ENCODE assay signal across 20 mouse cellular contexts in genomic region chr1:23840924-23841323, GRCm38 (mm10).
"Had no signal": no experiment of that assay in that cellular context is flagged by ENCODE, and none has a peak within 500 bp of the region (broad histone marks: within the 10 kb centered on the region; RNA-seq: fewer than 3 reads in every experiment).

No protein-coding gene starts in this region.

- H3K27ac ChIP-seq: midbrain, embryonic 10.5 days; midbrain, embryonic 12.5 days; neural tube, embryonic 13.5 days; stomach, embryonic 15.5 days had no signal

- ATAC-seq: midbrain, embryonic 16.5 days had no signal

- DNase-seq: lung, adult 18-20 months; lung, embryonic 14.5 days; lung, postnatal 10 days; lung, postnatal 4 days; midbrain, embryonic 14.5 days; retina, postnatal 1 day; right cerebral cortex, adult 18-20 months; right cerebral cortex, postnatal 25 days; right cerebral cortex, postnatal 4 days; spleen, adult 18-20 months; thymus, adult 18-20 months; thymus, postnatal 25 days; thymus, postnatal 4 days had no signal

- H3K4me1 ChIP-seq: midbrain, embryonic 10.5 days; midbrain, embryonic 12.5 days; stomach, embryonic 15.5 days had no signal

- H3K4me2 ChIP-seq: lung, embryonic 14.5 days; midbrain, embryonic 12.5 days; neural tube, embryonic 13.5 days; neural tube, embryonic 15.5 days; stomach, embryonic 15.5 days had no signal

- H3K9ac ChIP-seq: lung, embryonic 14.5 days; midbrain, embryonic 12.5 days; neural tube, embryonic 13.5 days; neural tube, embryonic 15.5 days; stomach, embryonic 15.5 days had no signal

- H3K4me3 ChIP-seq: midbrain, embryonic 10.5 days; midbrain, embryonic 12.5 days; myocyte; neural tube, embryonic 13.5 days; neural tube, embryonic 15.5 days; stomach, embryonic 15.5 days had no signal

- H3K27me3 ChIP-seq: midbrain, embryonic 12.5 days; neural tube, embryonic 13.5 days; neural tube, embryonic 15.5 days; stomach, embryonic 15.5 days had no signal

- H3K9me3 ChIP-seq: midbrain, embryonic 10.5 days; midbrain, embryonic 12.5 days; neural tube, embryonic 13.5 days; neural tube, embryonic 15.5 days; stomach, embryonic 15.5 days had no signal
